Mouse (Mus musculus): Measurements from ENCODE around the gene Ptpn5.

Ptpn5 gene

GRCm38 (mm10) chr7:47150420-47151061 is 17.1 kb upstream of the Ptpn5 start:
- no peaks in the 10 kb centered on the region for H3K36me3 ChIP-seq (ENCODE audit: insufficient read depth, low read length)
- H3K4me1 ChIP-seq (replicated peaks; ENCODE audit: low read depth, low read length): peaks cover 6% of the 10 kb centered on the region
- TF ChIP-seq NANOG (IDR thresholded peaks at IDR 0.05; ENCODE audit: borderline replicate concordance, low read length): no peak
- no peak for TF ChIP-seq POU5F1 (IDR thresholded peaks at IDR 0.05; ENCODE audit: borderline replicate concordance, low read length)
- peak; percentile 78 for TF ChIP-seq CTCF (conservative IDR thresholded peaks at IDR 0.05; ENCODE audit: low read length)
- H3K27me3 ChIP-seq (ENCODE audit: insufficient read depth, low read length): peaks cover 4% of the 10 kb centered on the region; the same call in 1 of the 2 replicates
- no peak overlapping the region for H3K4me3 ChIP-seq (replicated peaks; ENCODE audit: low read length)
- H3K9me3 ChIP-seq (ENCODE audit: low read length): no peaks in the 10 kb centered on the region

- peaks cover 15% of the 10 kb centered on the region for H3K4me1 ChIP-seq (replicated peaks; ENCODE audit: low read depth, low read length)
- peaks cover 4% of the 10 kb centered on the region; the same call in 1 of the 2 replicates for H3K27me3 ChIP-seq (ENCODE audit: insufficient read depth, low read length)
- H3K9me3 ChIP-seq (ENCODE audit: low read length): no peaks in the 10 kb centered on the region
- H3K4me3 ChIP-seq (replicated peaks; ENCODE audit: low read length): no peak overlapping the region
- TF ChIP-seq CTCF (conservative IDR thresholded peaks at IDR 0.05; ENCODE audit: low read length) (no peak), NANOG (IDR thresholded peaks at IDR 0.05; ENCODE audit: borderline replicate concordance, low read length) (no peak), POU5F1 (IDR thresholded peaks at IDR 0.05; ENCODE audit: borderline replicate concordance, low read length) (no peak)
- H3K36me3 ChIP-seq (ENCODE audit: insufficient read depth, low read length): no peaks in the 10 kb centered on the region
Observed at GRCm38 (mm10) chr7:47148298-47148697, 14.8 kb upstream of the Ptpn5 start.

DNA sequence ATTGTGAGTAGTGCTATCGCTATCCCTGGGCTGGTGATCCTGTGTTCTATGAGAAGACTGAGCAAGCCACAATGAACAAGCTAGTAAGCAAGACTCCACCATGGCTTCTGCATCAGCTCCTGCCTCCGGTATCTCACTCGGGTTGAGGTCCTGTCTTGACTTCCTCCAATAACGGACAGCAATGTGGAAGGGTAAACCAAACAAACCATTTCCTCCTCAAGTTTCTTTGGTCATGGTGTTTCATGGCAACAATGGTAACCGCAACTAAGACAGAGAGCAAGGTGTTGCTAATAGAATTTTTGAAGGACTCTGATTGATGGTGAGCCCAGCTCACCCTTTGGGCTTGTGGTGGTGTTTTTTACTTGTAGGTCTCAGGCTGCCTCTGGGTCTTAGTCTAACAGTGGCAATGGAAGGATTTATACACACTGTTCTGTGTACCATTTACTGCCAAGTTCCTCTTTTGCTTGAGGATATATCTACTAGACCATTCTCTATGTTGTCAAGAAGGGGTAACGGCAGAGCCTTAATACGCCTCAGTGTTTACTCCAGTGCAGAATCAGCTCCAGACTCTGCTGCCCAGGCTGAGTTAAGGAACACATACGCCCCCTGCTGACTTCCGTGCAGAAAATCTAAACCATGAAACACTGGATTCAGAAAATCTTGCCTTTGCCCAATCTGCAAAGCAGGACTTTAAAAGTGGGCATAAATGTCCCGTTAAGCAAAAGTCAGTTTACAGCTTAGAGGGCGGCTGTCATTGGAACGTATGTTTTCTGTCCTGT is 12.7 kb upstream of the Ptpn5 start:
- no peaks in the 10 kb centered on the region for H3K36me3 ChIP-seq (ENCODE audit: insufficient read depth, low read length)
- no peak overlapping the region for H3K4me3 ChIP-seq (replicated peaks; ENCODE audit: low read length)
- no peaks in the 10 kb centered on the region for H3K27me3 ChIP-seq (ENCODE audit: insufficient read depth, low read length)
- H3K4me1 ChIP-seq (replicated peaks; ENCODE audit: low read depth, low read length): peaks cover 15% of the 10 kb centered on the region
- H3K9me3 ChIP-seq (ENCODE audit: low read length): no peaks in the 10 kb centered on the region
- peak; percentile 39 for TF ChIP-seq CTCF (conservative IDR thresholded peaks at IDR 0.05; ENCODE audit: low read length)
- no peak for TF ChIP-seq NANOG (IDR thresholded peaks at IDR 0.05; ENCODE audit: borderline replicate concordance, low read length)

DNA sequence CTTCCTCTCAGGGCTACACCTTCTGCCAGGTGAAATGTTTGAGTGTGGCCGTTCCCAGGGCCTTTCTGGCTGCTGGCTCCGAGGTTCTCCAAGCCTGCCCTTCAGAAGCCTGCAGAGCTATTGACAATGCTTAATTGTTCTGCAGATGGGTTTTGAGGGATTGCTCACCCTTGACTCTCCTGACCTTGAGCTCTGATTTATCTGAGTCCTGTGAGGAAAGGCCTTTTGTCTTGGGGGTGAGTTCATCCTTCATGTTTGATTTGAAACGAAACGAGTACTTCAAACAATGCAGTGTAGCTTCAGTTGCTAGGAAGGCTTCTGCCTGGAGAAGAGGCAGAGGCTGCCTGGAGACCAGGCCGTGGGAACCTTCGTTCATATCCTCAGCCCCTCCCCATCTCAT is 10.8 kb upstream of the Ptpn5 start:
- H3K4me3 ChIP-seq (replicated peaks; ENCODE audit: low read length): no peak overlapping the region
- no peaks in the 10 kb centered on the region for H3K9me3 ChIP-seq (ENCODE audit: low read length)
- TF ChIP-seq POU5F1 (IDR thresholded peaks at IDR 0.05; ENCODE audit: borderline replicate concordance, low read length) (no peak), NANOG (IDR thresholded peaks at IDR 0.05; ENCODE audit: borderline replicate concordance, low read length) (peak; percentile 95)
- H3K4me1 ChIP-seq (replicated peaks; ENCODE audit: low read depth, low read length): peaks cover 14% of the 10 kb centered on the region
- no peaks in the 10 kb centered on the region for H3K27me3 ChIP-seq (ENCODE audit: insufficient read depth, low read length)
- H3K36me3 ChIP-seq (ENCODE audit: insufficient read depth, low read length): no peaks in the 10 kb centered on the region

DNA sequence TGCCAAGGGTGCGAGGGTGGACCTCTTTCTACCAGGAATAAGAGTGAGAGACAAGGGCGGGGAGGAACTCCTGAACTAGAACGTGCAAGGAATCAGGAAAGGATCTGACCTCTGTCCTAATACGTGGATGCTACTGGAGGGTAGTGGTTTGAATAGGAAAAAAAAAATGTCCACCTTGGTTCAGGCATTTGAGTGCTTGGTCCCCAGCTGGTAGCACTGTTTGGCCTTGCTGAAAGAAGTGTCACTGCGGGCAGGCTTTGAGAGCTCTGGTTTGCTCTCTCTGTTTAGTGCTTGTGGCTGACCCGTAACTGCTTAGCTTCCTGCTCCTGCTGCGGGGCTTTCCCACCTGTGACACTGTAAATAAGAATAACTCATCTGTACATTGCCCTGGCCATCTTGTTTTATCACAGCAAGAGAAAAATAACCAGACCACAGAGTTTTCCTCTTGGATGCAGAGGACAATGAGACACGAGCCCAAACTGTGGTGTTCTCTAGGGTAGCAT is 6.4 kb upstream of the Ptpn5 start:
- H3K4me3 ChIP-seq (replicated peaks; ENCODE audit: low read length): no peak overlapping the region
- no peaks in the 10 kb centered on the region for H3K36me3 ChIP-seq (ENCODE audit: insufficient read depth, low read length)
- TF ChIP-seq CTCF (conservative IDR thresholded peaks at IDR 0.05; ENCODE audit: low read length) (no peak), POU5F1 (IDR thresholded peaks at IDR 0.05; ENCODE audit: borderline replicate concordance, low read length) (no peak), NANOG (IDR thresholded peaks at IDR 0.05; ENCODE audit: borderline replicate concordance, low read length) (no peak)
- peaks cover 9% of the 10 kb centered on the region for H3K4me1 ChIP-seq (replicated peaks; ENCODE audit: low read depth, low read length)
- peaks cover 14% of the 10 kb centered on the region for H3K27me3 ChIP-seq (ENCODE audit: insufficient read depth, low read length)
- H3K9me3 ChIP-seq (ENCODE audit: low read length): no peaks in the 10 kb centered on the region

GRCm38 (mm10) chr7:47134570-47134969 is 1.1 kb upstream of the Ptpn5 start:
- H3K27me3 ChIP-seq (ENCODE audit: insufficient read depth, low read length): peaks cover 66% of the 10 kb centered on the region
- no peaks in the 10 kb centered on the region for H3K36me3 ChIP-seq (ENCODE audit: insufficient read depth, low read length)
- 0 out of 2 replicates have a peak, but pooled peaks cover 3% of the 10 kb centered on the region for H3K9me3 ChIP-seq (ENCODE audit: low read length)
- H3K4me1 ChIP-seq (replicated peaks; ENCODE audit: low read depth, low read length): peaks cover 26% of the 10 kb centered on the region
- TF ChIP-seq CTCF (conservative IDR thresholded peaks at IDR 0.05; ENCODE audit: low read length) (no peak), POU5F1 (IDR thresholded peaks at IDR 0.05; ENCODE audit: borderline replicate concordance, low read length) (no peak), NANOG (IDR thresholded peaks at IDR 0.05; ENCODE audit: borderline replicate concordance, low read length) (no peak)
- no peak overlapping the region for H3K4me3 ChIP-seq (replicated peaks; ENCODE audit: low read length)

GRCm38 (mm10) chr7:47132931-47133260 is 588 bp downstream of the Ptpn5 start:
- H3K4me3 ChIP-seq (replicated peaks; ENCODE audit: low read length): peak overlapping the region; percentile 90
- no peaks in the 10 kb centered on the region for H3K36me3 ChIP-seq (ENCODE audit: insufficient read depth, low read length)
- 0 out of 2 replicates have a peak, but pooled peaks cover 3% of the 10 kb centered on the region for H3K9me3 ChIP-seq (ENCODE audit: low read length)
- H3K4me1 ChIP-seq (replicated peaks; ENCODE audit: low read depth, low read length): peaks cover 26% of the 10 kb centered on the region
- H3K27me3 ChIP-seq (ENCODE audit: insufficient read depth, low read length): peaks cover 78% of the 10 kb centered on the region
- TF ChIP-seq POU5F1 (IDR thresholded peaks at IDR 0.05; ENCODE audit: borderline replicate concordance, low read length): no peak
- TF ChIP-seq NANOG (IDR thresholded peaks at IDR 0.05; ENCODE audit: borderline replicate concordance, low read length): no peak
- no peak for TF ChIP-seq CTCF (conservative IDR thresholded peaks at IDR 0.05; ENCODE audit: low read length)

DNA sequence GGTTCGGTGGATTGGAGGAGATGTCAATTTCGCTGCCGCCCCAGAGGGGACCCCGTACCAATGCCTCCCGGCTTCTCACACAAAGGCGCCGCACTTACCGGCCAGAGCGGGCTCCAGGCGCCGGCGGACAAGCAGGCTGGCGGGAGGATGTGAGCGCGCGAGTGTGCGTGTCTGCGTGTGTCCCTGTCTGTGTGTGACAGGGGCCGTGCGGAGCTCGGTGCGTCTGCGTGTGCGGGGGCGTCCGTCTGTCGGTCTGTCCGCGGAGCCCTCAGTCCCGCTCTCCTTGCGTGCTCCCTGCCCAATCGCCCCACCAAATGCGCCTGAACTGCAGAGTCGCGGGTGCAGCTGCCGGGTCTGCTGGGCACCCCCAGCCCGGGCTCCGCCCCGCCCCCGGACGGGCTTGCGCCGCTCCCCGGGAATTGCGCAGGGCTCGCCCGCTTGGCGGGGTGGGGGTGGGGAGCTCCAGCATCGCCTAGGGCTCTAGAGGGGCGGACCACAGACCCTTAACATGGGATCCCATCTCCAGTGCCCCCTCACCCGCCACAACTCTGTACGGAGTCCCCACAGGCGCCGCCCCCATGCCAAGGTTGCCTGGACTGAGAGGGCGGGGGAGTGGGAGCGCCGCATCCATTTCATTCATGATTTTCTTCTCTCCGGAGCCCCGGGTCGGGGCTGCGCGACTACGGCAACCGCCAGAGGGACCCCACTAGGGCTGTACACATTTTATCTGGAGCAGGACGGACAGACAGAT is 1.1 kb downstream of the Ptpn5 start:
- Histone ChIP-seq H3K36me3 (ENCODE audit: insufficient read depth, low read length) (no peaks in the 10 kb centered on the region), H3K9me3 (ENCODE audit: low read length) (0 out of 2 replicates have a peak, but pooled peaks cover 3% of the 10 kb centered on the region), H3K27me3 (ENCODE audit: insufficient read depth, low read length) (peaks cover 78% of the 10 kb centered on the region), H3K4me3 (replicated peaks; ENCODE audit: low read length) (peak overlapping the region; percentile 90), H3K4me1 (replicated peaks; ENCODE audit: low read depth, low read length) (peaks cover 26% of the 10 kb centered on the region)
- TF ChIP-seq POU5F1 (IDR thresholded peaks at IDR 0.05; ENCODE audit: borderline replicate concordance, low read length): no peak
- no peak for TF ChIP-seq CTCF (conservative IDR thresholded peaks at IDR 0.05; ENCODE audit: low read length)
- TF ChIP-seq NANOG (IDR thresholded peaks at IDR 0.05; ENCODE audit: borderline replicate concordance, low read length): no peak

Measured in E14TG2a.4 (cell line).